Mouse (Mus musculus) cortical plate, adult 2 months (tissue): Measurements from ENCODE around the gene Zmym6.

Experiments used
- CTCF ChIP-seq: fragments of 200-500 bp; IDR thresholded peaks from 2 replicates; pipeline ENCODE4 v1.5.1; 2011; ENCODE audit warnings: mild to moderate bottlenecking, control low read depth, low read length; ENCODE audit not compliant: insufficient read depth; ENCODE audit errors: extremely low read depth
- POLR2A ChIP-seq: fragments of 200-500 bp; IDR thresholded peaks from 2 replicates; pipeline ENCODE4 v1.6.1; 2011; ENCODE audit warnings: mild to moderate bottlenecking, low read length, control low read depth; ENCODE audit not compliant: insufficient read depth; ENCODE audit errors: extremely low read depth

DNA sequence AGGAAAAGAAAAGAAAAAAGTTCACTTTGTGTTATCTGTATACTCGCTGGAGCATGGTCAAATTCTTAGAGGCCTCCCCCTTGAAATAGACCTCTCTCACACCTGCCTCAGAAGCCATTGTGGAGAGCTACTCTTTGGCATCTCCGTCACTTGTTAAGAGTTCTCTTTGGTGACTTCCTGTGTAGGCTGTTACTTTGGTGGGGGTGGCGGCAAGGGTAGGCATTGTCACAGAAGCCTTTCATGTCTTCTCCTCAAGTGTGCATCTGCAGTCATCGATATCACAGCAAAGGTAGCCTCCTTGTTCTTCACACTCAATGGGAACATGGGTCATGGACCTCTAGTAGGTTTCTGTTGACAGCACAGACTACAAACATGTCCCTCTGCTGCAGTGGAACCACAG lies 17.9 kb downstream of the Zmym6 start:
- no peak for TF ChIP-seq CTCF
- TF ChIP-seq POLR2A: no peak
